Mouse (Mus musculus): Measurements from ENCODE around the gene Imp3.
A peak's percentile ranks its signal among the peaks of the same experiment; 100 is the strongest.
"Not testable (repeated sequence)": the region's sequence is repeated elsewhere in the genome, so short reads cannot be mapped to it uniquely, and the experiment has no call there.

Gene Imp3

GRCm38 (mm10) chr9:56923841-56924650 lies 13.2 kb upstream of the Imp3 start:
- no peak for DNase-seq

- no peak for DNase-seq
Observed at GRCm38 (mm10) chr9:56924651-56925027, 12.6 kb upstream of the Imp3 start.

- DNase-seq = no peak
Observed at GRCm38 (mm10) chr9:56925291-56926024, 11.8 kb upstream of the Imp3 start.

- DNase-seq = no peak
Observed at GRCm38 (mm10) chr9:56926025-56926360, 11.3 kb upstream of the Imp3 start.

GRCm38 (mm10) chr9:56926387-56926786 lies 10.9 kb upstream of the Imp3 start:
- DNase-seq = no peak

- DNase-seq = peak; percentile 43
Observed at GRCm38 (mm10) chr9:56927191-56928012, 9.9 kb upstream of the Imp3 start.

- peak; percentile 88 for DNase-seq
Observed at GRCm38 (mm10) chr9:56928041-56928811, 9.0 kb upstream of the Imp3 start, which contains the start of gene Snx33. Snx33 (minus strand) TSS chr9:56928371.

GRCm38 (mm10) chr9:56929496-56929895 lies 7.8 kb upstream of the Imp3 start:
- no peak for DNase-seq

- no peak for DNase-seq
Observed at GRCm38 (mm10) chr9:56930556-56930955, 6.7 kb upstream of the Imp3 start.

- DNase-seq = no peak
Observed at GRCm38 (mm10) chr9:56936861-56937222, 433 bp upstream of the Imp3 start.

GRCm38 (mm10) chr9:56938374-56938773 lies 1.1 kb downstream of the Imp3 start:
- no peak for DNase-seq

GRCm38 (mm10) chr9:56947481-56947880 lies 10.2 kb downstream of the Imp3 start:
- DNase-seq = peak; percentile 65

- DNase-seq = not testable (repeated sequence)
Observed at GRCm38 (mm10) chr9:56948699-56949098, 11.4 kb downstream of the Imp3 start.

GRCm38 (mm10) chr9:56949767-56950166 lies 12.5 kb downstream of the Imp3 start:
- DNase-seq = peak; percentile 21

- DNase-seq = peak; percentile 96
Observed at GRCm38 (mm10) chr9:56950414-56951400, 13.4 kb downstream of the Imp3 start, which contains the start of gene Snupn. Snupn (plus strand) TSS chr9:56950878.

GRCm38 (mm10) chr9:56953562-56953961 lies 16.3 kb downstream of the Imp3 start:
- no peak for DNase-seq

- no peak for DNase-seq
Observed at GRCm38 (mm10) chr9:56956966-56957675, 19.8 kb downstream of the Imp3 start.

GRCm38 (mm10) chr9:56958689-56959088 lies 21.4 kb downstream of the Imp3 start:
- DNase-seq = no peak

- no peak for DNase-seq
Observed at GRCm38 (mm10) chr9:56961591-56961990, 24.3 kb downstream of the Imp3 start.

- no peak for DNase-seq
Observed at GRCm38 (mm10) chr9:56970158-56970557, 32.9 kb downstream of the Imp3 start.

All from thymus, postnatal 25 days (tissue).